Mouse (Mus musculus) NIH3T3 (cell line): ENCODE results near the gene C1qtnf4.
A peak's percentile ranks its signal among the peaks of the same experiment; 100 is the strongest.
"Not testable (repeated sequence)": the region's sequence is repeated elsewhere in the genome, so short reads cannot be mapped to it uniquely, and the experiment has no call there.

Experiments
- DNase-seq: peaks from one replicate; pipeline ENCODE4 v3.0.0-alpha.2; 2012; ENCODE audit warnings: low read depth

Gene C1qtnf4

GRCm38 (mm10) chr2:90886436-90886835 is 776 bp downstream of the C1qtnf4 start:
- no peak for DNase-seq

- no peak for DNase-seq
These were observed 2.0 kb downstream of the C1qtnf4 start for GRCm38 (mm10) chr2:90887627-90888026.

GRCm38 (mm10) chr2:90889550-90890548 is 4.2 kb downstream of the C1qtnf4 start:
- no peak for DNase-seq

GRCm38 (mm10) chr2:90893673-90894298 is 8.1 kb downstream of the C1qtnf4 start:
- no peak for DNase-seq

GRCm38 (mm10) chr2:90894299-90894677 is 8.6 kb downstream of the C1qtnf4 start:
- not testable (repeated sequence) for DNase-seq

GRCm38 (mm10) chr2:90903398-90903797 is 17.7 kb downstream of the C1qtnf4 start:
- no peak for DNase-seq

- DNase-seq: peak; percentile 94
These were observed 18.6 kb downstream of the C1qtnf4 start, which contains the start of the genes Kbtbd4 and Ndufs3 for GRCm38 (mm10) chr2:90904076-90904855. TSS of gene Kbtbd4 (plus strand) at chr2:90904740. TSS of gene Ndufs3 (minus strand) at chr2:90904827.

GRCm38 (mm10) chr2:90904856-90905224 is 19.2 kb downstream of the C1qtnf4 start:
- DNase-seq: no peak

- no peak for DNase-seq
These were observed 21.1 kb downstream of the C1qtnf4 start for GRCm38 (mm10) chr2:90906721-90907120.

- DNase-seq: no peak
These were observed 25.2 kb downstream of the C1qtnf4 start for GRCm38 (mm10) chr2:90910861-90911260.

GRCm38 (mm10) chr2:90911668-90912067 is 26.0 kb downstream of the C1qtnf4 start:
- peak; percentile 70 for DNase-seq

- DNase-seq: peak; percentile 69
These were observed 28.0 kb downstream of the C1qtnf4 start for GRCm38 (mm10) chr2:90913671-90914070.

- no peak for DNase-seq
These were observed 29.9 kb downstream of the C1qtnf4 start for GRCm38 (mm10) chr2:90915516-90915915.

- DNase-seq: peak; percentile 72
These were observed 31.0 kb downstream of the C1qtnf4 start for GRCm38 (mm10) chr2:90916560-90917232.

- DNase-seq: peak; percentile 82
These were observed 31.8 kb downstream of the C1qtnf4 start for GRCm38 (mm10) chr2:90917233-90917998.

GRCm38 (mm10) chr2:90917999-90918698 is 32.5 kb downstream of the C1qtnf4 start:
- peak; percentile 69 for DNase-seq

- DNase-seq: peak; percentile 77
These were observed 35.5 kb downstream of the C1qtnf4 start for GRCm38 (mm10) chr2:90921178-90921577.

GRCm38 (mm10) chr2:90922636-90923035 is 37.0 kb downstream of the C1qtnf4 start:
- DNase-seq: peak; percentile 82

- no peak for DNase-seq
These were observed 42.9 kb downstream of the C1qtnf4 start for GRCm38 (mm10) chr2:90928566-90928965.

GRCm38 (mm10) chr2:90931829-90932228 is 46.2 kb downstream of the C1qtnf4 start:
- DNase-seq: no peak
